Mouse (Mus musculus): ENCODE measurements around the gene Tiam1. TPM values are rescaled to one million over a fixed set of nuclear protein-coding genes. Genes with fewer than 3 reads are reported as not detected.

Tiam1 gene
- polyA plus RNA-seq, 1 experiment, result 19.3 TPM

GRCm38 (mm10) chr16:89825875-89826274, 317.7 kb downstream of the Tiam1 start:
- no peak for TF ChIP-seq POLR2A (IDR thresholded peaks at IDR 0.05; ENCODE audit: borderline replicate concordance, extremely low read depth, insufficient read depth, insufficient read length, poor library complexity, severe bottlenecking)
- no peak for TF ChIP-seq CTCF (IDR thresholded peaks at IDR 0.05; ENCODE audit: borderline replicate concordance, extremely low read depth, insufficient read depth, insufficient read length)
- no peak for DNase-seq (ENCODE audit: low read depth)

- TF ChIP-seq POLR2A (IDR thresholded peaks at IDR 0.05; ENCODE audit: borderline replicate concordance, extremely low read depth, insufficient read depth, insufficient read length, poor library complexity, severe bottlenecking), result no peak
- no peak for TF ChIP-seq CTCF (IDR thresholded peaks at IDR 0.05; ENCODE audit: borderline replicate concordance, extremely low read depth, insufficient read depth, insufficient read length)
- peak; percentile 55 for DNase-seq (ENCODE audit: low read depth)
These were observed 320.7 kb downstream of the Tiam1 start for GRCm38 (mm10) chr16:89822882-89823281.

- TF ChIP-seq CTCF (IDR thresholded peaks at IDR 0.05; ENCODE audit: borderline replicate concordance, extremely low read depth, insufficient read depth, insufficient read length) (no peak), POLR2A (IDR thresholded peaks at IDR 0.05; ENCODE audit: borderline replicate concordance, extremely low read depth, insufficient read depth, insufficient read length, poor library complexity, severe bottlenecking) (no peak)
- no peak for DNase-seq (ENCODE audit: low read depth)
These were observed 324.9 kb downstream of the Tiam1 start for GRCm38 (mm10) chr16:89818661-89819060.

- TF ChIP-seq POLR2A (IDR thresholded peaks at IDR 0.05; ENCODE audit: borderline replicate concordance, extremely low read depth, insufficient read depth, insufficient read length, poor library complexity, severe bottlenecking) (no peak), CTCF (IDR thresholded peaks at IDR 0.05; ENCODE audit: borderline replicate concordance, extremely low read depth, insufficient read depth, insufficient read length) (no peak)
These were observed 325.5 kb downstream of the Tiam1 start for GRCm38 (mm10) chr16:89817861-89818630.

GRCm38 (mm10) chr16:89817301-89817700, 326.3 kb downstream of the Tiam1 start:
- TF ChIP-seq CTCF (IDR thresholded peaks at IDR 0.05; ENCODE audit: borderline replicate concordance, extremely low read depth, insufficient read depth, insufficient read length), result no peak
- TF ChIP-seq POLR2A (IDR thresholded peaks at IDR 0.05; ENCODE audit: borderline replicate concordance, extremely low read depth, insufficient read depth, insufficient read length, poor library complexity, severe bottlenecking), result no peak
- DNase-seq (ENCODE audit: low read depth), result no peak

More at GRCm38 (mm10) chr16:89817861-89818630, 325.5 kb downstream of the Tiam1 start:
- peak; percentile 44 for DNase-seq (ENCODE audit: low read depth)

GRCm38 (mm10) chr16:89816506-89817172, 326.9 kb downstream of the Tiam1 start:
- peak; percentile 49 for DNase-seq (ENCODE audit: low read depth)
- no peak for TF ChIP-seq POLR2A (IDR thresholded peaks at IDR 0.05; ENCODE audit: borderline replicate concordance, extremely low read depth, insufficient read depth, insufficient read length, poor library complexity, severe bottlenecking)

- no peak for DNase-seq (ENCODE audit: low read depth)
- TF ChIP-seq POLR2A (IDR thresholded peaks at IDR 0.05; ENCODE audit: borderline replicate concordance, extremely low read depth, insufficient read depth, insufficient read length, poor library complexity, severe bottlenecking) (no peak), CTCF (IDR thresholded peaks at IDR 0.05; ENCODE audit: borderline replicate concordance, extremely low read depth, insufficient read depth, insufficient read length) (no peak)
These were observed 330.0 kb downstream of the Tiam1 start for GRCm38 (mm10) chr16:89813536-89813935.

- no peak for DNase-seq (ENCODE audit: low read depth)
- TF ChIP-seq CTCF (IDR thresholded peaks at IDR 0.05; ENCODE audit: borderline replicate concordance, extremely low read depth, insufficient read depth, insufficient read length) (no peak), POLR2A (IDR thresholded peaks at IDR 0.05; ENCODE audit: borderline replicate concordance, extremely low read depth, insufficient read depth, insufficient read length, poor library complexity, severe bottlenecking) (no peak)
These were observed 330.7 kb downstream of the Tiam1 start for GRCm38 (mm10) chr16:89812891-89813290.

- TF ChIP-seq POLR2A (IDR thresholded peaks at IDR 0.05; ENCODE audit: borderline replicate concordance, extremely low read depth, insufficient read depth, insufficient read length, poor library complexity, severe bottlenecking) (no peak), CTCF (IDR thresholded peaks at IDR 0.05; ENCODE audit: borderline replicate concordance, extremely low read depth, insufficient read depth, insufficient read length) (no peak)
- no peak for DNase-seq (ENCODE audit: low read depth)
These were observed 333.2 kb downstream of the Tiam1 start for GRCm38 (mm10) chr16:89810398-89810797.

- TF ChIP-seq POLR2A (IDR thresholded peaks at IDR 0.05; ENCODE audit: borderline replicate concordance, extremely low read depth, insufficient read depth, insufficient read length, poor library complexity, severe bottlenecking) (no peak), CTCF (IDR thresholded peaks at IDR 0.05; ENCODE audit: borderline replicate concordance, extremely low read depth, insufficient read depth, insufficient read length) (no peak)
- DNase-seq (ENCODE audit: low read depth), result no peak
These were observed 335.4 kb downstream of the Tiam1 start for GRCm38 (mm10) chr16:89808168-89808567.

- peak; percentile 44 for DNase-seq (ENCODE audit: low read depth)
- TF ChIP-seq POLR2A (IDR thresholded peaks at IDR 0.05; ENCODE audit: borderline replicate concordance, extremely low read depth, insufficient read depth, insufficient read length, poor library complexity, severe bottlenecking), result no peak
These were observed 337.6 kb downstream of the Tiam1 start for GRCm38 (mm10) chr16:89805946-89806345.

GRCm38 (mm10) chr16:89805210-89805609, 338.4 kb downstream of the Tiam1 start:
- peak; percentile 15 for DNase-seq (ENCODE audit: low read depth)
- no peak for TF ChIP-seq POLR2A (IDR thresholded peaks at IDR 0.05; ENCODE audit: borderline replicate concordance, extremely low read depth, insufficient read depth, insufficient read length, poor library complexity, severe bottlenecking)
- no peak for TF ChIP-seq CTCF (IDR thresholded peaks at IDR 0.05; ENCODE audit: borderline replicate concordance, extremely low read depth, insufficient read depth, insufficient read length)

All from brain, embryonic 14.5 days (tissue).